Mouse (Mus musculus): Measurements from ENCODE around the gene Gas2l2.

- TF ChIP-seq CTCF (IDR thresholded peaks at IDR 0.05; ENCODE audit: extremely low read depth, insufficient read depth, insufficient read length, insufficient replicate concordance): no peak
- no peak for TF ChIP-seq POLR2A (IDR thresholded peaks at IDR 0.05; ENCODE audit: low read depth, low read length)
These were observed 11.5 kb downstream of the Gas2l2 start for GRCm38 (mm10) chr11:83417708-83418107.

Measured in spleen, adult 2 months (tissue).